Mouse (Mus musculus) CH12.LX (cell line): ENCODE data around the gene Wnt6. TPM values are rescaled to one million over a fixed set of nuclear protein-coding genes. Genes with fewer than 3 reads are reported as not detected.

ENCODE experiments used
- DNase-seq: peaks from one replicate; pipeline ENCODE4 v3.0.0-alpha.2; 2013; ENCODE audit errors: extremely low read depth
- H3K27ac ChIP-seq: 2 replicates; pipeline ENCODE4 v1.5.1; 2012; ENCODE audit warnings: low read depth, mild to moderate bottlenecking, control low read depth, moderate library complexity; ENCODE audit not compliant: insufficient read depth
- H3K27me3 ChIP-seq: replicated peaks from 2 replicates; pipeline ENCODE3; 2012; ENCODE audit warnings: inconsistent platforms
- H3K36me3 ChIP-seq, 2 experiments: replicated peaks in 1 of 2; 2 replicates each; pipeline versions ENCODE3 to v1.6.1; 2012; ENCODE audit warnings: inconsistent platforms in 1 of 2, low read length in 1 of 2, mild to moderate bottlenecking in 1 of 2, mixed read lengths in 1 of 2, moderate library complexity in 1 of 2; ENCODE audit not compliant: control insufficient read depth in 1 of 2, insufficient read depth in 1 of 2
- H3K4me1 ChIP-seq, 2 experiments: 2 replicates each; pipeline ENCODE4 v1.6.1; 2012; ENCODE audit warnings: inconsistent platforms in 1 of 2, moderate library complexity in 1 of 2; ENCODE audit not compliant: insufficient read depth in 2 of 2, control insufficient read depth in 1 of 2
- H3K4me2 ChIP-seq: 2 replicates; pipeline ENCODE4 v1.6.1; 2012; ENCODE audit warnings: low read depth, mild to moderate bottlenecking, control low read depth; ENCODE audit not compliant: poor library complexity, insufficient read depth, severe bottlenecking
- H3K4me3 ChIP-seq, 3 experiments: fragments of 150-350 bp in 1 of 3; sonication (generic) in 1 of 3; replicated peaks in 1 of 3; 2 replicates each; pipeline versions ENCODE3 to v1.5.1; 2011 to 2012; ENCODE audit warnings: low read depth in 2 of 3, low read length in 2 of 3, mild to moderate bottlenecking in 2 of 3, moderate library complexity in 2 of 3, control low read depth in 1 of 3, improper control_type of control experiment in 1 of 3, inconsistent platforms in 1 of 3, mixed read lengths in 1 of 3; ENCODE audit not compliant: poor library complexity in 1 of 3
- H3K79me2 ChIP-seq: replicated peaks from 2 replicates; pipeline ENCODE4 v1.6.1; 2012; ENCODE audit warnings: mild to moderate bottlenecking, moderate library complexity; ENCODE audit not compliant: control insufficient read depth, poor library complexity, insufficient read depth, severe bottlenecking; ENCODE audit errors: extremely low read depth
- H3K9ac ChIP-seq: 2 replicates; pipeline ENCODE4 v1.6.1; 2012; ENCODE audit warnings: low read depth, mild to moderate bottlenecking, control low read depth, moderate library complexity; ENCODE audit not compliant: insufficient read depth
- H3K9me3 ChIP-seq: replicated peaks from 2 replicates; pipeline ENCODE3; 2012; ENCODE audit warnings: low read length, inconsistent platforms, mixed read lengths
- BHLHE40 ChIP-seq: IDR thresholded peaks from 2 replicates; pipeline ENCODE4 v1.6.1; 2011; ENCODE audit warnings: mild to moderate bottlenecking, low read depth, low read length, improper control_type of control experiment
- CHD1 ChIP-seq: IDR thresholded peaks from 2 replicates; pipeline ENCODE4 v1.6.1; 2012; ENCODE audit warnings: low read depth, low read length, improper control_type of control experiment, inconsistent platforms
- CHD2 ChIP-seq: IDR thresholded peaks from 2 replicates; pipeline ENCODE4 v1.6.1; 2011; ENCODE audit warnings: low read length, improper control_type of control experiment
- CTCF ChIP-seq, 2 experiments: IDR thresholded peaks in 1 of 2; conservative IDR thresholded peaks in 1 of 2; 2 replicates each; pipeline ENCODE4 v1.5.1; 2011 to 2012; ENCODE audit warnings: low read depth in 2 of 2, low read length in 2 of 2, improper control_type of control experiment in 1 of 2, inconsistent platforms in 1 of 2, mild to moderate bottlenecking in 1 of 2, moderate library complexity in 1 of 2
- E2F4 ChIP-seq: IDR thresholded peaks from 2 replicates; pipeline ENCODE4 v1.6.1; 2011; ENCODE audit warnings: low read depth, low read length, improper control_type of control experiment; ENCODE audit not compliant: insufficient replicate concordance
- ELF1 ChIP-seq: IDR thresholded peaks from 2 replicates; pipeline ENCODE4 v1.6.1; 2014; ENCODE audit warnings: low read depth, mild to moderate bottlenecking, inconsistent platforms, low read length, improper control_type of control experiment
- EP300 ChIP-seq: IDR thresholded peaks from 2 replicates; pipeline ENCODE4 v1.6.1; 2011; ENCODE audit warnings: low read length, improper control_type of control experiment
- ETS1 ChIP-seq: conservative IDR thresholded peaks from 2 replicates; pipeline ENCODE4 v1.6.1; 2012; ENCODE audit warnings: low read depth, mild to moderate bottlenecking, inconsistent platforms, low read length, improper control_type of control experiment, moderate library complexity
- GABPA ChIP-seq: IDR thresholded peaks from 2 replicates; pipeline ENCODE4 v1.6.1; 2012; ENCODE audit warnings: low read depth, low read length, improper control_type of control experiment, inconsistent platforms; ENCODE audit not compliant: insufficient replicate concordance
- IRF4 ChIP-seq: IDR thresholded peaks from 2 replicates; pipeline ENCODE4 v1.6.1; 2014; ENCODE audit warnings: low read depth, mild to moderate bottlenecking, inconsistent platforms, low read length, improper control_type of control experiment
- JUN ChIP-seq: IDR thresholded peaks from 2 replicates; pipeline ENCODE4 v1.6.1; 2011; ENCODE audit warnings: low read depth, mild to moderate bottlenecking, low read length, improper control_type of control experiment, moderate library complexity; ENCODE audit not compliant: insufficient read depth
- KAT2A ChIP-seq: IDR thresholded peaks from 2 replicates; pipeline ENCODE4 v1.6.1; 2012; ENCODE audit warnings: low read length, improper control_type of control experiment, inconsistent platforms; ENCODE audit not compliant: insufficient replicate concordance
- MAFK ChIP-seq: IDR thresholded peaks from 2 replicates; pipeline ENCODE4 v1.6.1; 2011; ENCODE audit warnings: low read length, improper control_type of control experiment; ENCODE audit not compliant: insufficient replicate concordance
- MEF2A ChIP-seq: IDR thresholded peaks from 2 replicates; pipeline ENCODE4 v1.6.1; 2014; ENCODE audit warnings: low read depth, mild to moderate bottlenecking, inconsistent platforms, low read length, improper control_type of control experiment, borderline replicate concordance
- MXI1 ChIP-seq: IDR thresholded peaks from 2 replicates; pipeline ENCODE4 v1.6.1; 2011; ENCODE audit warnings: mild to moderate bottlenecking, low read depth, low read length, improper control_type of control experiment
- MYC ChIP-seq: IDR thresholded peaks from 2 replicates; pipeline ENCODE4 v1.6.1; 2011; ENCODE audit warnings: low read depth, mild to moderate bottlenecking, improper control_type of control experiment, low read length
- NELFE ChIP-seq: IDR thresholded peaks from 2 replicates; pipeline ENCODE4 v1.6.1; 2011; ENCODE audit warnings: low read depth, low read length, improper control_type of control experiment
- POLR2A ChIP-seq: IDR thresholded peaks from 2 replicates; pipeline ENCODE4 v1.6.1; 2011; ENCODE audit warnings: low read depth, mild to moderate bottlenecking, improper control_type of control experiment, low read length
- POLR2AphosphoS2 ChIP-seq: IDR thresholded peaks from 2 replicates; pipeline ENCODE4 v1.6.1; 2011; ENCODE audit warnings: low read depth, low read length, improper control_type of control experiment
- RAD21 ChIP-seq: IDR thresholded peaks from 2 replicates; pipeline ENCODE4 v1.6.1; 2011; ENCODE audit warnings: low read depth, mild to moderate bottlenecking, low read length, improper control_type of control experiment, moderate library complexity
- RCOR1 ChIP-seq: conservative IDR thresholded peaks from 2 replicates; pipeline ENCODE4 v1.6.1; 2012; ENCODE audit warnings: low read depth, mild to moderate bottlenecking, inconsistent platforms, low read length, improper control_type of control experiment
- SMC3 ChIP-seq: IDR thresholded peaks from 2 replicates; pipeline ENCODE4 v1.6.1; 2011; ENCODE audit warnings: low read depth, low read length, improper control_type of control experiment
- TBP ChIP-seq: conservative IDR thresholded peaks from 2 replicates; pipeline ENCODE4 v1.6.1; 2011; ENCODE audit warnings: low read depth, low read length, improper control_type of control experiment
- TCF12 ChIP-seq: IDR thresholded peaks from 2 replicates; pipeline ENCODE4 v1.6.1; 2014; ENCODE audit warnings: low read depth, mild to moderate bottlenecking, inconsistent platforms, low read length, improper control_type of control experiment
- UBTF ChIP-seq: IDR thresholded peaks from 2 replicates; pipeline ENCODE4 v1.6.1; 2012; ENCODE audit warnings: low read depth, mild to moderate bottlenecking, inconsistent platforms, low read length, improper control_type of control experiment, moderate library complexity
- USF2 ChIP-seq: conservative IDR thresholded peaks from 2 replicates; pipeline ENCODE4 v1.6.1; 2011; ENCODE audit warnings: low read depth, low read length, improper control_type of control experiment
- ZC3H11A ChIP-seq: IDR thresholded peaks from 2 replicates; pipeline ENCODE4 v1.6.1; 2012; ENCODE audit warnings: low read depth, mild to moderate bottlenecking, inconsistent platforms, low read length, improper control_type of control experiment
- ZMIZ1 ChIP-seq: IDR thresholded peaks from 2 replicates; pipeline ENCODE4 v1.6.1; 2012; ENCODE audit warnings: low read depth, mild to moderate bottlenecking, inconsistent platforms, low read length, improper control_type of control experiment
- ZNF384 ChIP-seq: IDR thresholded peaks from 2 replicates; pipeline ENCODE4 v1.6.1; 2012; ENCODE audit warnings: low read depth, low read length, improper control_type of control experiment, inconsistent platforms
- dilution Hi-C: fragments of 300-500 bp; cut with MboI; formaldehyde crosslinking; loops from 2 replicates; pipeline ENCODE4 v1.14.3; 2020; ENCODE audit warnings: low sequenced_read_pairs; ENCODE audit not compliant: extremely low pct_unique_long_range_greater_than_20kb, extremely low pct_ligation_motif_present
- in situ Hi-C: fragments of 300-500 bp; cut with MboI; formaldehyde crosslinking; loops from 3 replicates; pipeline ENCODE4 v1.14.3; 2019; ENCODE audit warnings: low sequenced_read_pairs, low pct_ligation_motif_present, low pct_unique_long_range_greater_than_20kb, mixed read lengths
- polyA plus RNA-seq: library from polyadenylated mRNA; unstranded; fragments of >175 nt; gene quantifications from 2 replicates; pipeline ENCODE4 v1.2.1, GENCODE M21; 2012; ENCODE audit warnings: low read depth; ENCODE audit not compliant: insufficient read length
- total RNA-seq, 2 experiments: library from RNA; depleted of rRNA; stranded (reverse); fragments of 300-350 nt in 1 of 2; fragments of >200 nt in 1 of 2; gene quantifications; 2 replicates each; pipeline ENCODE4 v1.2.3; 2012 to 2014

Gene Wnt6
- total and polyA plus RNA-seq, 3 experiments = 0.67 to 3.4 (median 1.7) TPM

DNA sequence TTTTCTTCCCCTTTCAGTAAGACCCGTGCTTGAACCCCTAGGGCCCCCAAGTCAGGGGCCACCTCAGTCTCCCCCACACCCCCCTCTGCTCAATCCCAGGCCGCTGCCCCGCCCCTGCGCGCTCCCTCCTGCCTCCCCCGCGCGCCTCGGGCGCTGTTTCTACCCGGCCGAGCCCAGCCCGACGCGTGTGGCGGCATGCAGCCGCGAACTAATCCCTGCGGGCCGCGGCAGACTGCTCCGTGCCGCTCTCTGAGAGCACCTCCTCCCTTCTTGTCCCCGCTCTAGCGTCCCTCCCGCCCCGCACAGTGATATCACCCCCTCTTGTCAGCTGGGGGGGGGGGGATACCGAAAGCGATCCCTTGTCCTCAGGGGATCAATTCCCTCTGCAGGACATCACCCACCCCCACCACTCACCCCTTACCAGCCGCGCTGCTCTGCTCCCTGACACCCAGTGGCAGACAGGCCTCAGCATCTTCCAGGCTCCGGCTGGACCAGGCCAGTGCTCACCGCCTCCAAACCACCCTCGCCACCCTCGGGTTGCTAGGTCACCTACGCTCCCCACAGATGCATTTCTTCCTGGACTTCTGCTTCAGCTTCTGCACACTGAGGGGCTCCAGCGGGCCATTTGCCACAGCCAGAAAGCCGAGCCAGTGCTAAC lies 22.9 kb downstream of the Wnt6 start (continued):
- TF ChIP-seq GABPA (no peak), EP300 (no peak), RAD21 (no peak), UBTF (peak; percentile 64; the same call in 1 of the 2 replicates), MXI1 (peak; percentile 74; the same call in 1 of the 2 replicates), JUN (no peak), TCF12 (peak; percentile 75; the same call in 1 of the 2 replicates), CHD2 (0 out of 2 replicates have a peak, but pooled peaks have one; percentile 44), IRF4 (peak; percentile 42; the same call in 1 of the 2 replicates), USF2 (no peak), SMC3 (no peak), MAFK (no peak), CTCF (conservative IDR thresholded peaks at IDR 0.05 in 1 of 2, IDR thresholded peaks at IDR 0.05 in 1 of 2; ENCODE audit: low read depth in 2 of 2, low read length in 2 of 2) (no peak)

- H3K9ac ChIP-seq = peak overlapping the region; percentile 81
These were observed 23.4 kb downstream of the Wnt6 start for GRCm38 (mm10) chr1:74795145-74795529.

GRCm38 (mm10) chr1:74797459-74797858 lies 25.8 kb downstream of the Wnt6 start:
- Histone ChIP-seq H3K27ac (peak overlapping the region; percentile 40; the same call in 1 of the 2 replicates), H3K79me2 (peaks cover 18% of the 10 kb centered on the region), H3K9ac (no peak overlapping the region), H3K36me3 (peaks cover 0 to 81% of the 10 kb centered on the region in 2 experiments), H3K9me3 (no peaks in the 10 kb centered on the region), H3K4me2 (peak overlapping the region; percentile 72), H3K4me3 (peak overlapping the region in 1 of 3 experiments; percentile 28), H3K4me1 (peaks cover 36 to 66% of the 10 kb centered on the region in 2 experiments), H3K27me3 (no peaks in the 10 kb centered on the region)
- in situ Hi-C loops = no loop called here
- dilution Hi-C loops = no loop called here
- DNase-seq = no peak
- TF ChIP-seq MAFK (no peak), RCOR1 (no peak), ZC3H11A (no peak), ETS1 (peak; percentile 87), TCF12 (peak; percentile 99), BHLHE40 (peak; percentile 67), MEF2A (peak; percentile 63), CHD1 (no peak), ZMIZ1 (0 out of 2 replicates have a peak, but pooled peaks have one; percentile 48), E2F4 (no peak), NELFE (no peak), ZNF384 (no peak), POLR2AphosphoS2 (no peak), RAD21 (no peak), TBP (no peak), KAT2A (no peak), ELF1 (no peak), MYC (no peak), UBTF (no peak)

More at GRCm38 (mm10) chr1:74795145-74795529, 23.4 kb downstream of the Wnt6 start:
- dilution Hi-C loops = no loop called here
- in situ Hi-C loops = no loop called here
- peaks cover 0 to 62% of the 10 kb centered on the region in 2 experiments for H3K36me3 ChIP-seq
- H3K9me3 ChIP-seq = no peaks in the 10 kb centered on the region
- no peaks in the 10 kb centered on the region for H3K27me3 ChIP-seq
- peak overlapping the region; percentile 88 for H3K27ac ChIP-seq
- peaks cover 17% of the 10 kb centered on the region for H3K79me2 ChIP-seq
- peak overlapping the region; percentile 84 to 89 (median 88) for H3K4me3 ChIP-seq
- no peak for TF ChIP-seq MYC
- TF ChIP-seq POLR2A = peak; percentile 14; the same call in 1 of the 2 replicates
- H3K4me1 ChIP-seq = peaks cover 43 to 55% of the 10 kb centered on the region in 2 experiments
- DNase-seq = no peak
- peak overlapping the region; percentile 93 for H3K4me2 ChIP-seq
